Mouse (Mus musculus) lung, postnatal 14 days (tissue): Measurements from ENCODE around the gene Gm49392.
"Not testable (repeated sequence)": the region's sequence is repeated elsewhere in the genome, so short reads cannot be mapped to it uniquely, and the experiment has no call there.

Experiments
- DNase-seq: peaks from one replicate; pipeline ENCODE4 v3.0.0; 2021

The Gm49392 gene

DNA sequence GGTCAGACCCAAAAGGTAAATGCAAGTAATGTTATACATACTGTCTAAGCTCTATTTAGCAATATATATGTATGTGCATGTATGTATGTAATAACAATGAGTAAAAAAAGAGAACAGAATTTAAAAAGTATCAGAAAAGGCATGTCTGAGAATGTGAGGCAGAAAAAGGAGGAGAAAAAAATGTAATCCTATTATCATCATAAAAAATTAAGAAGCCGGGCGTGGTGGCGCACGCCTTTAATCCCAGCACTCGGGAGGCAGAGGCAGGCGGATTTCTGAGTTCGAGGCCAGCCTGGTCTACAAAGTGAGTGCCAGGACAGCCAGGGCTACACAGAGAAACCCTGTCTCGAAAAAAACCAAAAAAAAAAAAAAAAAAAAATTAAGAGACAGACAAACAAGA, at the start of gene Gm49392:
Gene Gm49392, minus strand, starts transcription at position 101 of the 400 bp plus-strand sequence.
- DNase-seq: not testable (repeated sequence)

GRCm38 (mm10) chr13:60941884-60942283, 45.2 kb upstream of the Gm49392 start, which contains the start of gene Tpbpa:
Tpbpa (minus strand) TSS chr13:60941984.
- DNase-seq: not testable (repeated sequence)

DNA sequence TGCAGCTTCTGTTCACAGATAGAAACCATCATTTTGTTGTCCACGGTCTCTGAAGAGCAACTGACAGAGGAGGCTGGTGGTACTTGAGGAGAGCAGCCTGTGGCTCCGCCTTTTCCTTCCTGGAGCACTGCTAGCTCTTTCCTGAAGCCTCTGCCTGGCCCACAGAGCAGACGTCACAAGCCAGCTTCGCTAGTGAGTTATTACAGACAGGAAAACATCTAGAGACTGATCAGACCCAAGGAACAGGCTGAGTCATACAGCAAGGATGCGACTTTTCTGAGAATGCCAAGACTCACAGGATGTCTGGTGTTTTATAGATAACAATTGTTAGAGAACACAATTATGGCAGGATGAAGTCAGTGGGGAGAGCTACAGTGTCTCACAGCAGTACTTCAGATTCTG, 39.8 kb upstream of the Gm49392 start, which contains the start of the genes Gm49391 and Ctla2a:
Gene Gm49391, minus strand, starts transcription at position 72 of the 402 bp plus-strand sequence.
Gene Ctla2a, minus strand, starts transcription at position 126 of the 402 bp plus-strand sequence.
- peak; percentile 52 for DNase-seq

GRCm38 (mm10) chr13:60935490-60935889, 38.8 kb upstream of the Gm49392 start, which contains the start of gene Gm49393:
Gm49393 (minus strand) TSS chr13:60935590.
- DNase-seq: not testable (repeated sequence)

- DNase-seq: not testable (repeated sequence)
Measured at GRCm38 (mm10) chr13:60904780-60905179, 8.1 kb upstream of the Gm49392 start, which contains the start of gene Tpbpb. Tpbpb (minus strand) TSS chr13:60904880.

GRCm38 (mm10) chr13:60897328-60897727, 634 bp upstream of the Gm49392 start, which contains the start of gene Ctla2b:
Ctla2b (minus strand) TSS chr13:60897447.
- peak; percentile 55 for DNase-seq

- no peak for DNase-seq
Measured at GRCm38 (mm10) chr13:60895406-60896160, 1.1 kb downstream of the Gm49392 start.

GRCm38 (mm10) chr13:60892301-60892700, 4.4 kb downstream of the Gm49392 start:
- DNase-seq: no peak

- DNase-seq: no peak
Measured at GRCm38 (mm10) chr13:60864281-60864680, 32.4 kb downstream of the Gm49392 start, which contains the start of gene 4930486L24Rik. 4930486L24Rik (minus strand) TSS chr13:60864475.

- peak; percentile 21 for DNase-seq
Measured at GRCm38 (mm10) chr13:60848241-60849120, 48.2 kb downstream of the Gm49392 start.

DNA sequence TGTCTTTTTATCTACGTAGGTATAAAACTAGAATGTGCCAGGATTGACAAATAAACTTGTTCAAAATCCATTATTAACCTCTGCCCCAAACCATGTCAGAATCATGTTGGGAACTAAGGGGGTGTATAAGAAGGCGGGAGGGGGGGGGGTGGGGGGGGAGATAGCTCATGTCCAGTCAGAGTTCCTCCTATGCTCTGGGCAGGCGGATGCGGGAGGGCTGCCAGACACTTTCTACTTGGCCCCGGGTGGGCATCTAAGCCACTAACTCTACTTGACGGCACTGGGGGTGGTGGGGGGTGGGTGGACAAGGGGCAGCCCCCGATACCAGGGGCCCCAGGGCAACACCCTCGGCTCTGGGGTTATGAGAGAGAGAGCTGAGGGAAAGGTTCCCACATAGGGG, 53.5 kb downstream of the Gm49392 start:
- no peak for DNase-seq

GRCm38 (mm10) chr13:60842703-60843102, 54.0 kb downstream of the Gm49392 start:
- no peak for DNase-seq

GRCm38 (mm10) chr13:60839353-60839902, 57.3 kb downstream of the Gm49392 start:
- DNase-seq: no peak

DNA sequence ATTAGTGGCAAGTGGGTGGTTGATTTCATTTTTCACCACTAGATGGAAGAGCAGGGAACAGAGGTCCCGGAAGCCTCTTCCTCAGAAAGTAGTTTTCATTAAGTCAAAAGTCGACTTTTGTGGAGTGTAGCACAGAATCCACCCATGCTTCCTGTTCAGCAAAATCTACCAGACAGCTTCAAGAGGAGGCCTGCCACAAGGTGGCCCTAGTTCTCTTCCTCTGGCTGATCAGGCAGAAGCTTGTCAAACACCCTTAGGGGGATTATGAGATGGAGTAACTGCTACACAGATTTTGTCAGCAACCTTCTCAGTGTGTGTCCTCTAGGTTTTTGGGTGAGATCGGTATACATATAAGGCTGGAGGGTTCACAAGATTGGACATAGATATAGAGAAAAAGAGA, 70.6 kb downstream of the Gm49392 start:
- DNase-seq: peak; percentile 54

DNA sequence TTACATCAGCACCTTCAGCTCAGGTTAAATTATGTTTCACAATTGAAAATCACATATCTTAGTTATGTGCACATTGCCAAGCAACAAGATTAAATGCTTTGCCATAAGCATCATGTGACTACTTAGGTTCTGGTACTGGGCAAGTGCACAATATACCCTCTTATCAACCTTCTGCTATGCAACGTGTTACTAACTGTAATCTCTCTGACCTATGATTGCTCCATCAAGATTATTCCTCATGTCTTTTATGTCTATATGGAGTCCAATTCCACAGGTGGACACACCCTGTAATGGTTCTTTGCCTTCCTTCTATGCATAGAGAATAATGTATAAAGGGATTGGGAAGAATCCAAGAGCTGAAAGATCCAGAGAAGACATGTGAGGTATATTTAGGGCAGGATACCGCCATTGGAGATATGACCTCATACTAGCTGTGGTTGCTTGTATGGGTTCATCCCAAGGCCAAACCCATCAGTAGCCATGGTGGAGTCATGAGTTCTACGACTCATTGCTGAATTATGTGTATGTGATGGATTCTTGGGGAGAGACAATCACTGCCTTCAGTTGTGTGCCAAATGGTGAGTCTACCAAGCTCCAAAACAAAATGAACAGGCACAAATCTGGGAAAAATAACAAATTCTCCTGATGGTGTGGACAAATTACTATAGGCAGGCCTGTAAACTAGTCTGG, 76.1 kb downstream of the Gm49392 start:
- no peak for DNase-seq

- peak; percentile 69 for DNase-seq
Measured at GRCm38 (mm10) chr13:60819469-60819868, 77.2 kb downstream of the Gm49392 start.

- DNase-seq: no peak
Measured at GRCm38 (mm10) chr13:60813722-60814121, 83.0 kb downstream of the Gm49392 start.

DNA sequence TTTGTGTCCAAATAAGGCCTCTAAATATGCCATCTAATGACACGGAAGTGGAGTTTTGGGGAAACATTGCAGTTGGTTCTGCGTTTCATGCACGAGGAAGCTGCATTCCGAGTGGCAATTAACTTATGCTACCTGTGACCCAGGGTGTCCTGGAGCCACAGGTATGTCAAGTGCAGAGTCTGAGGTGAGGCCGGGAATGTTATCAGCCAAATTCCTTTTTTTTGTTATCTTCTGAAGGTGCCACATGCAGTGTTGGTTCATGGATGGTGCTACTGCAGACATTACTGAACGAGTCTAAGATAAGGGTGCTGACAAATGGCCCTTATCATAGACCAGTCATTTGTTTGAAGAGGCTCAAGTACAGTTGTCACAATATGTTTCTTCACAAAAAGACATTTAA, 83.9 kb downstream of the Gm49392 start:
- DNase-seq: no peak

DNA sequence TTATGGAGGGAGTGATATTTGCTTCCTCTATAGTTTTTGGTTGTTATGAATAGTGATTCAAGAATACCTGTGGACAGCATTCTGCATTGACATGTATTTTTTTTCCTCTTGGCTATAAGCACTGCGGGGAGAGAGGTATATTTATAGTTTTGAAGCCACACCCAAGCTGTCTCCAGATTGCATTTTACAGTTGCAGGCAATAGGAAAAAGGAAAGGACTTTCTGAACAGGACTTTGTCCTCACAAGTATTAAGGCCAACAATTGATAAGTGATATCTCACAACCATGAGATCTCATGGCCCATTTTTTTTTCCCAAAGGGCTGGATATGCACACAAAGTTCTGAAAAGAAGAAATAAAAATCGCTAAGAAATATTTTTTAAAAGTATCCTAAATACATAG, 87.0 kb downstream of the Gm49392 start:
- no peak for DNase-seq

- DNase-seq: no peak
Measured at GRCm38 (mm10) chr13:60802749-60803148, 93.9 kb downstream of the Gm49392 start, which contains the start of gene Ctsll3. Ctsll3 (minus strand) TSS chr13:60802849.
